Mouse (Mus musculus): ENCODE results near the gene Tmem110. TPM values are rescaled to one million over a fixed set of nuclear protein-coding genes. Genes with fewer than 3 reads are reported as not detected.
A peak's percentile ranks its signal among the peaks of the same experiment; 100 is the strongest.

Gene Tmem110
- total and polyA plus RNA-seq, 2 experiments from 2014 or later, result 14.5 to 15.0 TPM

- Histone ChIP-seq H3K4me2 (ENCODE audit: low read depth, low read length, poor library complexity, severe bottlenecking) (no peak overlapping the region), H3K27me3 (ENCODE audit: insufficient read depth, low read length) (no peaks in the 10 kb centered on the region), H3K36me3 (ENCODE audit: insufficient read depth, low read length) (no peaks in the 10 kb centered on the region), H3K4me1 (ENCODE audit: insufficient read depth, low read length) (no peaks in the 10 kb centered on the region), H3K9me3 (ENCODE audit: low read length) (no peaks in the 10 kb centered on the region), H3K4me3 (ENCODE audit: low read depth, low read length) (no peak overlapping the region), H3K27ac (ENCODE audit: low read depth, low read length) (no peak overlapping the region), H3K9ac (replicated peaks; ENCODE audit: low read length, poor library complexity, severe bottlenecking) (no peak overlapping the region)
- no peak for TF ChIP-seq CTCF (IDR thresholded peaks at IDR 0.05)
- WGBS, result 80% methylated on average over 8 of the region's 8 CpGs
- DNase-seq (ENCODE audit: low spot score) (no peak), ATAC-seq (ENCODE audit: low FRiP score) (no peak)
Observed at GRCm38 (mm10) chr14:30912641-30913040, 87.3 kb downstream of the Tmem110 start.

- no peaks in the 10 kb centered on the region for H3K4me1 ChIP-seq (ENCODE audit: insufficient read depth, low read length)
- H3K27me3 ChIP-seq (ENCODE audit: insufficient read depth, low read length), result no peaks in the 10 kb centered on the region
- no peaks in the 10 kb centered on the region for H3K36me3 ChIP-seq (ENCODE audit: insufficient read depth, low read length)
- H3K4me3 ChIP-seq (ENCODE audit: low read depth, low read length), result no peak overlapping the region
- H3K9me3 ChIP-seq (ENCODE audit: low read length), result no peaks in the 10 kb centered on the region
- no peak overlapping the region for H3K27ac ChIP-seq (ENCODE audit: low read depth, low read length)
- no peak overlapping the region for H3K4me2 ChIP-seq (ENCODE audit: low read depth, low read length, poor library complexity, severe bottlenecking)
- no peak overlapping the region for H3K9ac ChIP-seq (replicated peaks; ENCODE audit: low read length, poor library complexity, severe bottlenecking)
- no peak for TF ChIP-seq CTCF (IDR thresholded peaks at IDR 0.05)
- DNase-seq (ENCODE audit: low spot score), result no peak
- ATAC-seq (ENCODE audit: low FRiP score), result no peak
- 82% methylated on average over 5 of the region's 5 CpGs for WGBS
Observed at GRCm38 (mm10) chr14:30913404-30913803, 88.0 kb downstream of the Tmem110 start.

GRCm38 (mm10) chr14:30916516-30916915 lies 91.1 kb downstream of the Tmem110 start:
- no peaks in the 10 kb centered on the region for H3K9me3 ChIP-seq (ENCODE audit: low read length)
- no peak overlapping the region for H3K4me2 ChIP-seq (ENCODE audit: low read depth, low read length, poor library complexity, severe bottlenecking)
- no peak for ATAC-seq (ENCODE audit: low FRiP score)
- H3K36me3 ChIP-seq (ENCODE audit: insufficient read depth, low read length), result no peaks in the 10 kb centered on the region
- WGBS, result 87% methylated on average over 1 of the region's 1 CpGs
- no peak overlapping the region for H3K4me3 ChIP-seq (ENCODE audit: low read depth, low read length)
- H3K4me1 ChIP-seq (ENCODE audit: insufficient read depth, low read length), result no peaks in the 10 kb centered on the region
- no peak overlapping the region for H3K27ac ChIP-seq (ENCODE audit: low read depth, low read length)
- no peak for TF ChIP-seq CTCF (IDR thresholded peaks at IDR 0.05)
- no peak for DNase-seq (ENCODE audit: low spot score)
- no peak overlapping the region for H3K9ac ChIP-seq (replicated peaks; ENCODE audit: low read length, poor library complexity, severe bottlenecking)
- no peaks in the 10 kb centered on the region for H3K27me3 ChIP-seq (ENCODE audit: insufficient read depth, low read length)

GRCm38 (mm10) chr14:30922053-30922670 lies 96.8 kb downstream of the Tmem110 start:
- WGBS, result 52% methylated on average over 8 of the region's 8 CpGs
- no peak overlapping the region for H3K4me3 ChIP-seq (ENCODE audit: low read depth, low read length)
- DNase-seq (ENCODE audit: low spot score) (peak; percentile 21), ATAC-seq (ENCODE audit: low FRiP score) (no peak; the same call in 1 of the 2 replicates)
- H3K27me3 ChIP-seq (ENCODE audit: insufficient read depth, low read length), result no peaks in the 10 kb centered on the region
- TF ChIP-seq CTCF (IDR thresholded peaks at IDR 0.05), result no peak
- H3K9me3 ChIP-seq (ENCODE audit: low read length), result no peaks in the 10 kb centered on the region
- H3K9ac ChIP-seq (replicated peaks; ENCODE audit: low read length, poor library complexity, severe bottlenecking), result no peak overlapping the region
- H3K4me1 ChIP-seq (ENCODE audit: insufficient read depth, low read length), result no peaks in the 10 kb centered on the region
- H3K36me3 ChIP-seq (ENCODE audit: insufficient read depth, low read length), result no peaks in the 10 kb centered on the region
- H3K27ac ChIP-seq (ENCODE audit: low read depth, low read length), result no peak overlapping the region
- H3K4me2 ChIP-seq (ENCODE audit: low read depth, low read length, poor library complexity, severe bottlenecking), result no peak overlapping the region

- WGBS, result 58% methylated on average over 6 of the region's 6 CpGs
- Histone ChIP-seq H3K9me3 (ENCODE audit: low read length) (no peaks in the 10 kb centered on the region), H3K27ac (ENCODE audit: low read depth, low read length) (0 out of 2 replicates have a peak within 1 kb of the TSS, but pooled peaks have one; percentile 12), H3K27me3 (ENCODE audit: insufficient read depth, low read length) (no peaks in the 10 kb centered on the region), H3K4me3 (ENCODE audit: low read depth, low read length) (no peak within 1 kb of the TSS), H3K4me1 (ENCODE audit: insufficient read depth, low read length) (no peaks in the 10 kb centered on the region), H3K36me3 (ENCODE audit: insufficient read depth, low read length) (no peaks in the 10 kb centered on the region), H3K4me2 (ENCODE audit: low read depth, low read length, poor library complexity, severe bottlenecking) (no peak within 1 kb of the TSS), H3K9ac (replicated peaks; ENCODE audit: low read length, poor library complexity, severe bottlenecking) (no peak within 1 kb of the TSS)
- ATAC-seq (ENCODE audit: low FRiP score) (peak; percentile 58), DNase-seq (ENCODE audit: low spot score) (peak; percentile 65)
- no peak for TF ChIP-seq CTCF (IDR thresholded peaks at IDR 0.05)
Observed at GRCm38 (mm10) chr14:30923375-30924105, 98.2 kb downstream of the Tmem110 start, which contains the start of gene Itih3. Gene Itih3, minus strand, starts transcription at chr14:30923760.

- H3K4me2 ChIP-seq (ENCODE audit: low read depth, low read length, poor library complexity, severe bottlenecking), result no peak overlapping the region
- no peaks in the 10 kb centered on the region for H3K27me3 ChIP-seq (ENCODE audit: insufficient read depth, low read length)
- DNase-seq (ENCODE audit: low spot score), result no peak
- no peak overlapping the region for H3K27ac ChIP-seq (ENCODE audit: low read depth, low read length)
- no peaks in the 10 kb centered on the region for H3K9me3 ChIP-seq (ENCODE audit: low read length)
- no peaks in the 10 kb centered on the region for H3K36me3 ChIP-seq (ENCODE audit: insufficient read depth, low read length)
- WGBS, result 88% methylated on average over 3 of the region's 3 CpGs
- ATAC-seq (ENCODE audit: low FRiP score), result no peak
- no peak overlapping the region for H3K4me3 ChIP-seq (ENCODE audit: low read depth, low read length)
- TF ChIP-seq CTCF (IDR thresholded peaks at IDR 0.05), result no peak
- H3K9ac ChIP-seq (replicated peaks; ENCODE audit: low read length, poor library complexity, severe bottlenecking), result no peak overlapping the region
- no peaks in the 10 kb centered on the region for H3K4me1 ChIP-seq (ENCODE audit: insufficient read depth, low read length)
Observed at GRCm38 (mm10) chr14:30925492-30925891, 100.1 kb downstream of the Tmem110 start.

Other genes with a start within 250 kb of the Tmem110 start
- gene Prkcd, start 199.4 kb upstream of the Tmem110 start, total RNA-seq (2014; rRNA removed), result 17.0 and 19.1 TPM in 2 replicates
- 12.1 and 13.2 TPM in 2 replicates for gene Prkcd, start 199.4 kb upstream of the Tmem110 start, polyA plus RNA-seq (2015; fragmentation: Nextera tagmentation; extraction: Ambion mirVana)
- gene Rft1, start 171.2 kb upstream of the Tmem110 start, total RNA-seq (2014; rRNA removed), result 12.3 and 12.6 TPM in 2 replicates
- gene Rft1, start 171.2 kb upstream of the Tmem110 start, polyA plus RNA-seq (2015; fragmentation: Nextera tagmentation; extraction: Ambion mirVana), result 9.6 TPM in 2 replicates
- gene Sfmbt1, start 110.7 kb upstream of the Tmem110 start, total RNA-seq (2014; rRNA removed), result 9.2 and 13.7 TPM in 2 replicates
- gene Sfmbt1, start 110.7 kb upstream of the Tmem110 start, polyA plus RNA-seq (2015; fragmentation: Nextera tagmentation; extraction: Ambion mirVana), result 14.0 and 16.2 TPM in 2 replicates
- gene Mustn1, start 53.6 kb downstream of the Tmem110 start, total RNA-seq (2014; rRNA removed), result 0.19 and 1.0 TPM in 2 replicates
- gene Mustn1, start 53.6 kb downstream of the Tmem110 start, polyA plus RNA-seq (2015; fragmentation: Nextera tagmentation; extraction: Ambion mirVana), result 1.0 and 2.0 TPM in 2 replicates
- not detected in 2 replicates for gene Itih4, start 60.9 kb downstream of the Tmem110 start, total RNA-seq (2014; rRNA removed)
- not detected in 2 replicates for gene Itih4, start 60.9 kb downstream of the Tmem110 start, polyA plus RNA-seq (2015; fragmentation: Nextera tagmentation; extraction: Ambion mirVana)
- 4.5 and 5.3 TPM in 2 replicates for gene Itih3, start 98.2 kb downstream of the Tmem110 start, total RNA-seq (2014; rRNA removed)
- gene Itih3, start 98.2 kb downstream of the Tmem110 start, polyA plus RNA-seq (2015; fragmentation: Nextera tagmentation; extraction: Ambion mirVana), result 5.6 and 6.1 TPM in 2 replicates
- gene Itih1, start 117.7 kb downstream of the Tmem110 start, total RNA-seq (2014; rRNA removed), result not detected in 2 replicates
- not detected in 2 replicates for gene Itih1, start 117.7 kb downstream of the Tmem110 start, polyA plus RNA-seq (2015; fragmentation: Nextera tagmentation; extraction: Ambion mirVana)
- gene Nek4, start 125.8 kb downstream of the Tmem110 start, total RNA-seq (2014; rRNA removed), result 15.6 and 17.7 TPM in 2 replicates
- 12.8 and 13.8 TPM in 2 replicates for gene Nek4, start 125.8 kb downstream of the Tmem110 start, polyA plus RNA-seq (2015; fragmentation: Nextera tagmentation; extraction: Ambion mirVana)
- gene Glt8d1, start 175.8 kb downstream of the Tmem110 start, total RNA-seq (2014; rRNA removed), result 39.2 and 51.3 TPM in 2 replicates
- 42.9 and 49.6 TPM in 2 replicates for gene Glt8d1, start 175.8 kb downstream of the Tmem110 start, polyA plus RNA-seq (2015; fragmentation: Nextera tagmentation; extraction: Ambion mirVana)
- gene Spcs1, start 176.1 kb downstream of the Tmem110 start, total RNA-seq (2014; rRNA removed), result 244 and 256 TPM in 2 replicates
- 408 and 415 TPM in 2 replicates for gene Spcs1, start 176.1 kb downstream of the Tmem110 start, polyA plus RNA-seq (2015; fragmentation: Nextera tagmentation; extraction: Ambion mirVana)
- gene Pbrm1, start 193.5 kb downstream of the Tmem110 start, total RNA-seq (2014; rRNA removed), result 51.2 and 81.5 TPM in 2 replicates
- 71.3 and 84.8 TPM in 2 replicates for gene Pbrm1, start 193.5 kb downstream of the Tmem110 start, polyA plus RNA-seq (2015; fragmentation: Nextera tagmentation; extraction: Ambion mirVana)
- gene Gnl3, start 193.6 kb downstream of the Tmem110 start, total RNA-seq (2014; rRNA removed), result 37.8 and 42.8 TPM in 2 replicates
- 57.7 and 70.5 TPM in 2 replicates for gene Gnl3, start 193.6 kb downstream of the Tmem110 start, polyA plus RNA-seq (2015; fragmentation: Nextera tagmentation; extraction: Ambion mirVana)